Mouse (Mus musculus) lung, embryonic 15.5 days (tissue): ENCODE data around the gene Exosc2. TPM values are rescaled to one million over a fixed set of nuclear protein-coding genes. Genes with fewer than 3 reads are reported as not detected.

Experiments used
- ATAC-seq: fragments of 200-750 bp; cut with Nextera tagmentation; 2 replicates; pipeline ENCODE4 v1.8.0; 2017; ENCODE audit warnings: moderate number of reproducible peaks, borderline replicate concordance; ENCODE audit not compliant: low FRiP score, low TSS enrichment; ENCODE audit errors: extremely low read depth
- H3K27ac ChIP-seq: fragments of 300-500 bp; sonication (generic); 2 replicates; pipeline ENCODE4 v1.5.1; 2015; ENCODE audit warnings: moderate library complexity, mild to moderate bottlenecking, inconsistent platforms
- H3K27me3 ChIP-seq: fragments of 300-500 bp; sonication (generic); 2 replicates; pipeline ENCODE4 v1.6.1; 2015; ENCODE audit warnings: inconsistent platforms
- H3K36me3 ChIP-seq: fragments of 300-500 bp; sonication (generic); 2 replicates; pipeline ENCODE4 v1.6.1; 2015; ENCODE audit warnings: inconsistent platforms
- H3K4me1 ChIP-seq: fragments of 300-500 bp; sonication (generic); 2 replicates; pipeline ENCODE4 v1.6.1; 2015; ENCODE audit warnings: inconsistent platforms
- H3K4me2 ChIP-seq: fragments of 300-500 bp; sonication (generic); 2 replicates; pipeline ENCODE4 v1.6.1; 2015; ENCODE audit warnings: inconsistent platforms, mild to moderate bottlenecking, moderate library complexity
- H3K4me3 ChIP-seq: fragments of 300-500 bp; sonication (generic); 2 replicates; pipeline ENCODE4 v1.5.1; 2015; ENCODE audit warnings: mild to moderate bottlenecking, inconsistent platforms
- H3K9ac ChIP-seq: fragments of 300-500 bp; sonication (generic); 2 replicates; pipeline ENCODE4 v1.6.1; 2015; ENCODE audit warnings: inconsistent platforms
- H3K9me3 ChIP-seq: fragments of 300-500 bp; sonication (generic); 2 replicates; pipeline ENCODE4 v1.6.1; 2016; ENCODE audit warnings: inconsistent platforms
- WGBS: fragments of 180-500 bp; shearing (Covaris S2); methylation state at CpG from one replicate; pipeline ENCODE4 v1.1.7; 2015; 5-methylcytosine and 5-hydroxymethylcytosine counted together
- polyA plus RNA-seq: library from polyadenylated mRNA; unstranded; fragments of >200 nt; fragmentation: Nextera tagmentation; extraction: Ambion mirVana; gene quantifications from 2 replicates; pipeline ENCODE4 v1.2.1, GENCODE M21; 2015

Exosc2 gene
- polyA plus RNA-seq, 1 experiment from 2014 or later = 69.1 TPM

- H3K9me3 ChIP-seq = no peaks in the 10 kb centered on the region
- WGBS = 1% methylated on average over 48 of the region's 48 CpGs
- no peaks in the 10 kb centered on the region for H3K36me3 ChIP-seq
- H3K27ac ChIP-seq = no peak overlapping the region
- no peak for ATAC-seq
- peaks cover 20% of the 10 kb centered on the region for H3K4me1 ChIP-seq
- H3K4me3 ChIP-seq = no peak overlapping the region
- no peak overlapping the region for H3K9ac ChIP-seq
- H3K4me2 ChIP-seq = no peak overlapping the region
- H3K27me3 ChIP-seq = peaks cover 100% of the 10 kb centered on the region
Observed at GRCm38 (mm10) chr2:31640609-31641507, 29.7 kb upstream of the Exosc2 start.

- Histone ChIP-seq H3K4me1 (peaks cover 18% of the 10 kb centered on the region), H3K4me2 (no peak overlapping the region), H3K36me3 (no peaks in the 10 kb centered on the region), H3K9me3 (no peaks in the 10 kb centered on the region), H3K9ac (no peak overlapping the region), H3K27ac (no peak overlapping the region), H3K4me3 (no peak overlapping the region), H3K27me3 (peaks cover 100% of the 10 kb centered on the region)
- WGBS = 3% methylated on average over 11 of the region's 11 CpGs
- no peak for ATAC-seq
Observed at GRCm38 (mm10) chr2:31641508-31641830, 29.0 kb upstream of the Exosc2 start.

DNA sequence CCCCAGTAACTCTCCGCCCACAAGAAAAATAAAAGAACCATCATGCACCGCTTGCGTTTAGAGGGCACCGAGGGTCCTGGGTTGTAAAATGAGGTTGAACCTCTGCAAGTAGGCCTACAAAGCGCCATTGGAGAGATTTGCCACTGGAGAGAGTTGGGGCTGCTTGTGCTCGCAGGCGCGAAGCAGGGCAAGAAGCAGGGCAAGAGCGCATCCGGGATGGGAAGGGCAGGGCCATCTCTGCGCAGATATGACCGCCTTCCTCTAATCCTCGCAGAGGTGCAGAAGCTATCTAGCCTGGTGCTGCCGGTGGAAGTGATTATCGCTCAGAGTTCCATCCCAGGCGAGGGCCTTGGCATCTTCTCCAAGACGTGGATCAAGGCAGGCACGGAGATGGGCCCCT, 28.6 kb upstream of the Exosc2 start:
- H3K27ac ChIP-seq = no peak overlapping the region
- no peaks in the 10 kb centered on the region for H3K9me3 ChIP-seq
- H3K36me3 ChIP-seq = no peaks in the 10 kb centered on the region
- no peak overlapping the region for H3K4me3 ChIP-seq
- H3K27me3 ChIP-seq = peaks cover 100% of the 10 kb centered on the region
- no peak for ATAC-seq
- no peak overlapping the region for H3K4me2 ChIP-seq
- H3K4me1 ChIP-seq = peaks cover 13% of the 10 kb centered on the region
- WGBS = 4% methylated on average over 18 of the region's 18 CpGs
- no peak overlapping the region for H3K9ac ChIP-seq

- Histone ChIP-seq H3K4me1 (peaks cover 12% of the 10 kb centered on the region), H3K36me3 (no peaks in the 10 kb centered on the region), H3K4me2 (peak overlapping the region; percentile 97), H3K9ac (no peak overlapping the region), H3K27ac (no peak overlapping the region), H3K9me3 (no peaks in the 10 kb centered on the region), H3K27me3 (peaks cover 87% of the 10 kb centered on the region), H3K4me3 (peak overlapping the region; percentile 51)
- under 1% methylated on average over 84 of the region's 109 CpGs for WGBS
- no peak for ATAC-seq
Observed at GRCm38 (mm10) chr2:31653971-31654853, 16.3 kb upstream of the Exosc2 start.

DNA sequence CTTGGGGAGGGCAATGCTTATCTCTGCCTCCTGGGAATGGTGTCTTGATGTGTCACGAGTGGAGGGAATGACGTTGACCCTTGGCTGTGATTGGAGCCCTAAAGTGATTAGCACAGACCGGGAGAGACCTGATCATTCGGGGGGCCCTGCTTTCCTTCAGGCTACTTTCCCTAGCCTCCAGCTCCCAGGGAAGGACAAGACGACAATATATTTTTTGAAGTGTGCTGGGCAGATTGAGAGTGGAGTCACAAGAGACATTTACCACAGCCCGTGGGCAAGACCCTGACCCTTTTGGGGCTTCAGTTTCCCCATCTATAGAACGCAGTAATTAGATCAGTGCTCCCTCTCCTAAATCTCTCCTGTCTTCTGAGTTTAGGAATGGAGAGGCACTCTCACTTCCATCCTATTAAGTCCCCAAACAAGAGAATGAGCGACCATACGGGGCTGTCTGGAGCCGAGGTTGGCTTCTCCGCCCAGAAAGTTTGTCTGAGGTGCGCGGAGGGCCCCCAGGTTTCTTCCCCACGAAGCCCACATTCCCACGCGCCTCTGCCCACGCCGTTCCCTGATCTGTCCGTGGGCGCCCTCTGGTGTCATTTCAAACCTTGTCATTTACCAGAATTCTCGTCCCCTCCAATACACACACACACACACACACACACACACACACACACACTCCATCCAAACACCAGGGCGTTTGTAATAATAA, 15.5 kb upstream of the Exosc2 start:
- Histone ChIP-seq H3K9me3 (no peaks in the 10 kb centered on the region), H3K4me2 (peak overlapping the region; percentile 97), H3K36me3 (no peaks in the 10 kb centered on the region), H3K27ac (no peak overlapping the region), H3K4me1 (peaks cover 12% of the 10 kb centered on the region), H3K27me3 (peaks cover 81% of the 10 kb centered on the region), H3K4me3 (peak overlapping the region; percentile 51), H3K9ac (no peak overlapping the region)
- WGBS = 4% methylated on average over 22 of the region's 22 CpGs
- no peak for ATAC-seq

GRCm38 (mm10) chr2:31656374-31656773, 14.1 kb upstream of the Exosc2 start:
- Histone ChIP-seq H3K9me3 (no peaks in the 10 kb centered on the region), H3K4me1 (peaks cover 12% of the 10 kb centered on the region), H3K9ac (no peak overlapping the region), H3K27me3 (peaks cover 68% of the 10 kb centered on the region), H3K4me3 (no peak overlapping the region), H3K27ac (no peak overlapping the region), H3K36me3 (no peaks in the 10 kb centered on the region), H3K4me2 (no peak overlapping the region)
- ATAC-seq = no peak
- 81% methylated on average over 7 of the region's 7 CpGs for WGBS

DNA sequence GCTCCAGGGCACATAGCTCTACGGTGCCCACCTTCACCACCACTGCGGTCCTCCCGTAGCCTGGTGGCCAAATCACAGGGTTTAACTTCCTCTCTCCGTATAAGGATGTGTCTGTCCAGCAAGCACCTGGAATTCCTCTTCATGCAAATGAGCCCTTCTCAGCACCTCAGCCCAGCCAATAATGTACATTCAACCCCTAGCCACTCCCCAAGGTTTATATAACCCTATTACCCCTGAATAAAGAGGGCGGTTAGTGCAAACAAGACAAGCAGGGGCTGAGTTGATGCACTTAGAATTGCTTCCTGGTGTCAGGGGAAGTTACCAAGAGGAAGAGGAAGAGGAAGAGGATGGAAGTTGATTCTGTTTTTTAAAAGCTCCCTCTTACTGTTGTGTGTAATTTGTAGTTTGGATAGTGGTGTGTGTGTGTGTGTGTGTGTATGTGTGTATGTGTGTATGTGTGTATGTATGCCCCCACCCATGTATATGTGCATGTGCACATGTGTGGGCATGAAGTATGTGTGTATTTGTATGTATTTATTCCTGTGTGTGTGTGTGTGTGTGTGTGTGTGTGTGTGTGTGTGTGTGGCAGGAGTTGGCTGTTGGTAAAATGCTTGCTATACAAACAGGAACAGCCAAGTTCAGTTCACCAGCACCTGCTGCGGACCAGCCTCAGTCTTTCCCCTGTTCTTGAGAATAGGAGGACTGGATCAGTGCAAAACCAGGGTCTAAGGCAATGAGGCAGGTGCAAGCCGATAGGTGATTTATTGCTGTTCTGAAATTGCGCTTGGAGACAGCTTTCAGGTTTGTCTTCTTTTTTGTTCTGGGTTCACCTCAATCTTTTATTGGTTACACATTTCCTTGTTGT, 7.3 kb upstream of the Exosc2 start:
- peaks cover 8% of the 10 kb centered on the region; the same call in 1 of the 2 replicates for H3K27me3 ChIP-seq
- no peaks in the 10 kb centered on the region for H3K36me3 ChIP-seq
- no peak overlapping the region for H3K4me2 ChIP-seq
- no peaks in the 10 kb centered on the region for H3K4me1 ChIP-seq
- no peaks in the 10 kb centered on the region for H3K9me3 ChIP-seq
- no peak overlapping the region for H3K9ac ChIP-seq
- H3K4me3 ChIP-seq = no peak overlapping the region
- no peak for ATAC-seq
- no peak overlapping the region for H3K27ac ChIP-seq
- WGBS = 50% methylated on average over 8 of the region's 8 CpGs

- no peak overlapping the region for H3K4me3 ChIP-seq
- peaks cover 3% of the 10 kb centered on the region; the same call in 1 of the 2 replicates for H3K27me3 ChIP-seq
- H3K9ac ChIP-seq = no peak overlapping the region
- H3K27ac ChIP-seq = no peak overlapping the region
- no peak for ATAC-seq
- no peak overlapping the region for H3K4me2 ChIP-seq
- H3K36me3 ChIP-seq = no peaks in the 10 kb centered on the region
- 75% methylated on average over 1 of the region's 1 CpGs for WGBS
- no peaks in the 10 kb centered on the region for H3K9me3 ChIP-seq
- no peaks in the 10 kb centered on the region for H3K4me1 ChIP-seq
Observed at GRCm38 (mm10) chr2:31663804-31664180, 6.7 kb upstream of the Exosc2 start.

- H3K9ac ChIP-seq = no peak overlapping the region
- H3K27me3 ChIP-seq = no peaks in the 10 kb centered on the region; the same call in 1 of the 2 replicates
- 36% methylated on average over 4 of the region's 4 CpGs for WGBS
- ATAC-seq = no peak
- no peak overlapping the region for H3K27ac ChIP-seq
- H3K4me2 ChIP-seq = no peak overlapping the region
- no peaks in the 10 kb centered on the region; the same call in 1 of the 2 replicates for H3K36me3 ChIP-seq
- H3K4me1 ChIP-seq = 0 out of 2 replicates have a peak, but pooled peaks cover 11% of the 10 kb centered on the region
- H3K9me3 ChIP-seq = no peaks in the 10 kb centered on the region
- no peak overlapping the region for H3K4me3 ChIP-seq
Observed at GRCm38 (mm10) chr2:31667332-31667731, 3.2 kb upstream of the Exosc2 start.

GRCm38 (mm10) chr2:31678641-31679040, 8.1 kb downstream of the Exosc2 start:
- Histone ChIP-seq H3K36me3 (peaks cover 65% of the 10 kb centered on the region), H3K4me2 (no peak overlapping the region), H3K27me3 (no peaks in the 10 kb centered on the region), H3K9me3 (no peaks in the 10 kb centered on the region), H3K27ac (no peak overlapping the region), H3K4me1 (no peaks in the 10 kb centered on the region), H3K9ac (no peak overlapping the region), H3K4me3 (no peak overlapping the region)
- WGBS = 90% methylated on average over 6 of the region's 6 CpGs
- ATAC-seq = no peak
